Mouse (Mus musculus): ENCODE results near the gene Gm10295. TPM values are rescaled to one million over a fixed set of nuclear protein-coding genes. Genes with fewer than 3 reads are reported as not detected.

Gene Gm10295
- polyA plus RNA-seq, 1 experiment = not detected

- no peak overlapping the region for H3ac ChIP-seq (ENCODE audit: control insufficient read depth, insufficient read length)
- no peaks in the 10 kb centered on the region for H3K36me3 ChIP-seq (ENCODE audit: control insufficient read depth, insufficient read depth)
- H3K27me3 ChIP-seq (ENCODE audit: control insufficient read depth, insufficient read depth, insufficient read length) = no peaks in the 10 kb centered on the region
- TF ChIP-seq MYOD1 (IDR thresholded peaks at IDR 0.05; ENCODE audit: control insufficient read depth in 1 of 3, insufficient read length in 2 of 3, low read depth in 2 of 3) = peak in 1 of 3 experiments; percentile 10
- no peak for TF ChIP-seq SRF (IDR thresholded peaks at IDR 0.05; ENCODE audit: control insufficient read depth, insufficient read length, low read depth)
- no peak overlapping the region for H3K4me3 ChIP-seq
- H3K4me2 ChIP-seq (ENCODE audit: low read depth) = no peak overlapping the region
- no peaks in the 10 kb centered on the region for H3K79me2 ChIP-seq (ENCODE audit: control insufficient read depth, insufficient read depth)
Observed at GRCm38 (mm10) chr7:71368543-71369181, 17.4 kb upstream of the Gm10295 start.

- H3K36me3 ChIP-seq (ENCODE audit: control insufficient read depth, insufficient read depth) = no peaks in the 10 kb centered on the region
- no peak overlapping the region for H3K4me2 ChIP-seq (ENCODE audit: low read depth)
- peaks cover 5% of the 10 kb centered on the region for H3K27me3 ChIP-seq (ENCODE audit: control insufficient read depth, insufficient read depth, insufficient read length)
- H3K79me2 ChIP-seq (ENCODE audit: control insufficient read depth, insufficient read depth) = no peaks in the 10 kb centered on the region
- H3K4me3 ChIP-seq = no peak overlapping the region
- TF ChIP-seq REST (IDR thresholded peaks at IDR 0.05; ENCODE audit: insufficient read depth, insufficient read length) = no peak
- TF ChIP-seq E2F4 (IDR thresholded peaks at IDR 0.05; ENCODE audit: insufficient read depth) = no peak
- no peak for TF ChIP-seq TCF3 (IDR thresholded peaks at IDR 0.05; ENCODE audit: insufficient read length, low read depth)
- no peak for TF ChIP-seq MYOG (IDR thresholded peaks at IDR 0.05; ENCODE audit: control insufficient read depth in 1 of 3, insufficient read depth in 1 of 3, insufficient read length in 2 of 3, low read depth in 2 of 3)
- no peak for TF ChIP-seq POLR2A (IDR thresholded peaks at IDR 0.05; ENCODE audit: insufficient read length, low read depth)
- TF ChIP-seq POLR2AphosphoS2 (IDR thresholded peaks at IDR 0.05; ENCODE audit: insufficient read length, low read depth) = no peak
- no peak overlapping the region for H3ac ChIP-seq (ENCODE audit: control insufficient read depth, insufficient read length)
Observed at GRCm38 (mm10) chr7:71355596-71355995, 4.3 kb upstream of the Gm10295 start.

GRCm38 (mm10) chr7:71348922-71349321 lies 2.4 kb downstream of the Gm10295 start:
- Histone ChIP-seq H3K4me3 (no peak overlapping the region), H3K79me2 (ENCODE audit: control insufficient read depth, insufficient read depth) (no peaks in the 10 kb centered on the region), H3K36me3 (ENCODE audit: control insufficient read depth, insufficient read depth) (no peaks in the 10 kb centered on the region), H3K4me2 (ENCODE audit: low read depth) (no peak overlapping the region), H3K27me3 (ENCODE audit: control insufficient read depth, insufficient read depth, insufficient read length) (peaks cover 5% of the 10 kb centered on the region), H3ac (ENCODE audit: control insufficient read depth, insufficient read length) (no peak overlapping the region)
- TF ChIP-seq MYOG (IDR thresholded peaks at IDR 0.05; ENCODE audit: control insufficient read depth in 1 of 3, insufficient read depth in 1 of 3, insufficient read length in 2 of 3, low read depth in 2 of 3) = no peak

- no peak overlapping the region for H3K4me2 ChIP-seq (ENCODE audit: low read depth)
- no peak for TF ChIP-seq POLR2AphosphoS2 (IDR thresholded peaks at IDR 0.05; ENCODE audit: insufficient read length, low read depth)
- TF ChIP-seq SRF (IDR thresholded peaks at IDR 0.05; ENCODE audit: control insufficient read depth, insufficient read length, low read depth) = no peak
- TF ChIP-seq USF1 (IDR thresholded peaks at IDR 0.05; ENCODE audit: low read depth) = no peak
- TF ChIP-seq CEBPB (IDR thresholded peaks at IDR 0.05; ENCODE audit: insufficient read depth, poor library complexity, severe bottlenecking) = no peak
- no peak for TF ChIP-seq POLR2A (IDR thresholded peaks at IDR 0.05; ENCODE audit: insufficient read length, low read depth)
Observed at GRCm38 (mm10) chr7:71324919-71325583, 26.2 kb downstream of the Gm10295 start.

GRCm38 (mm10) chr7:71313148-71313765 lies 38.0 kb downstream of the Gm10295 start:
- Histone ChIP-seq H3K4me3 (no peak overlapping the region), H3K36me3 (ENCODE audit: control insufficient read depth, insufficient read depth) (no peaks in the 10 kb centered on the region), H3K79me2 (ENCODE audit: control insufficient read depth, insufficient read depth) (no peaks in the 10 kb centered on the region), H3K4me2 (ENCODE audit: low read depth) (no peak overlapping the region), H3ac (ENCODE audit: control insufficient read depth, insufficient read length) (no peak overlapping the region), H3K27me3 (ENCODE audit: control insufficient read depth, insufficient read depth, insufficient read length) (no peaks in the 10 kb centered on the region)
- TF ChIP-seq MYOD1 (IDR thresholded peaks at IDR 0.05; ENCODE audit: control insufficient read depth in 1 of 3, insufficient read length in 2 of 3, low read depth in 2 of 3) (no peak), TCF12 (IDR thresholded peaks at IDR 0.05; ENCODE audit: insufficient read depth, poor library complexity, severe bottlenecking) (no peak), SRF (IDR thresholded peaks at IDR 0.05; ENCODE audit: control insufficient read depth, insufficient read length, low read depth) (no peak), POLR2A (IDR thresholded peaks at IDR 0.05; ENCODE audit: insufficient read length, low read depth) (no peak), E2F4 (IDR thresholded peaks at IDR 0.05; ENCODE audit: insufficient read depth) (no peak), POLR2AphosphoS2 (IDR thresholded peaks at IDR 0.05; ENCODE audit: insufficient read length, low read depth) (no peak), REST (IDR thresholded peaks at IDR 0.05; ENCODE audit: insufficient read depth, insufficient read length) (no peak), CEBPB (IDR thresholded peaks at IDR 0.05; ENCODE audit: insufficient read depth, poor library complexity, severe bottlenecking) (no peak), USF1 (IDR thresholded peaks at IDR 0.05; ENCODE audit: low read depth) (no peak), TCF3 (IDR thresholded peaks at IDR 0.05; ENCODE audit: insufficient read length, low read depth) (no peak), MYOG (IDR thresholded peaks at IDR 0.05; ENCODE audit: control insufficient read depth in 1 of 3, insufficient read depth in 1 of 3, insufficient read length in 2 of 3, low read depth in 2 of 3) (no peak), MAX (IDR thresholded peaks at IDR 0.05; ENCODE audit: low read depth) (no peak)

More at GRCm38 (mm10) chr7:71324919-71325583, 26.2 kb downstream of the Gm10295 start:
- no peak overlapping the region for H3ac ChIP-seq (ENCODE audit: control insufficient read depth, insufficient read length)
- H3K36me3 ChIP-seq (ENCODE audit: control insufficient read depth, insufficient read depth) = no peaks in the 10 kb centered on the region
- no peaks in the 10 kb centered on the region for H3K79me2 ChIP-seq (ENCODE audit: control insufficient read depth, insufficient read depth)
- no peaks in the 10 kb centered on the region for H3K27me3 ChIP-seq (ENCODE audit: control insufficient read depth, insufficient read depth, insufficient read length)
- no peak overlapping the region for H3K4me3 ChIP-seq
